Mouse (Mus musculus): ENCODE measurements at regions not wholly inside any gene's neighbourhood (a gene's known extent, or its start where the extent isn't known, plus 50 kb on each side); places are given as distances from the start of the nearest gene placed in this dataset.

DNA sequence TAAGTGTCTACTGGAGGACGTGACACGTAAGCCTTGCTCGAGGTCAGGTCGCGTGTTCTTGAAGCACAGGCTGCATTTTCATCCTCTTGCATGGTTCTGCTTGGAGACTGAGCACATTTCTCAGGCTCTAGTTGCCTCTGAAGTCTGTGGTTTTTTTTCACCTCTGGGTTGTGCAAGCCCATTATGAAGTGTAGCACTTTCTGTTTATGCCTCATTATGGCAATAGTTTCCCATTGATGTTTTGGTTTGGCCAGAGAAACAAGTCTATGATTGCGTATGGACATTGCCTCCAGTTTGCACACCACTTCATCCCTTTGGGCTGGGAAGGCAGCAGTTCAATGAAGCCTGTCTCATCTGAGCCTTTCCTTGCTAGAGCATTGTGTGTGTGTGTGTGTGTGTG is 72.4 kb upstream of the Nr2f2 start:
- DNase-seq: no peak

DNA sequence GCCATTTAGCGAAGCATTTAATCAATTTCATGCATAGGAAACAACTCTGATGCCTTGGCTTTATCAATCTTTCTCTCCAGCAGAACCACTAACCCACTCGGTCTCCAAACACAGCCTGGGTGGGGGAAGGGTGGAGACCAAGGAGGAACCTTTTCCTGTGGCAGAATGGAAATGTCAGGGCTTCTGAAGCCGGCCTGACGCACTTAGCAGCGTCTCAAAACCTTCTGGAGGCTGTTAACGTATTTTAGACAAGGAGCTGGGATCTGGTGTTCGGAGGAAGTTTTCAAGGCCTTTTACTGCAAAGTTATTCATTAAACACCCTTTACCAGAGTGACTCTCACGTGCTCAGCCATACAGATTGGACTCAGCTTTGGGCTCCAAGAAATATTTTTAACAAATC is 67.3 kb upstream of the Nr2f2 start:
- DNase-seq: no peak

DNA sequence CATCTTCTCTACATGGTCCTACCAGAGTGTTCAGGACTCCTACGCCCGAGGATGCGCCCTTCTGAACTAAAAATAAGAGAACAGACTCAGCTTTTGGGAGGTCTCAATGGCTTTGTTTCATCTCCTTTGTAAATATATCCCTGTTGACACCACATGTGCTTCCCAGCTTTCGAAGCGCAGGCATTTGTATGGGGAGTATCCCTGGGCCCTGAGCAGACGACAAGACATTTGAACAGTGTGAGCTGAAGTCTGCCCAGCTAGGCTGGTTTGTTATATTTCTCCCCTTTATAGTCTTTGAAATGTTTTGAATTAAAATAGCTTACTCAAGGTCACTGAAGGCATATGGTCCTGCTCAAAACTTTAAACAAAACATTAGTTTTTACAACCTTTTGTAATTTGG is 66.8 kb upstream of the Nr2f2 start:
- DNase-seq: no peak

DNA sequence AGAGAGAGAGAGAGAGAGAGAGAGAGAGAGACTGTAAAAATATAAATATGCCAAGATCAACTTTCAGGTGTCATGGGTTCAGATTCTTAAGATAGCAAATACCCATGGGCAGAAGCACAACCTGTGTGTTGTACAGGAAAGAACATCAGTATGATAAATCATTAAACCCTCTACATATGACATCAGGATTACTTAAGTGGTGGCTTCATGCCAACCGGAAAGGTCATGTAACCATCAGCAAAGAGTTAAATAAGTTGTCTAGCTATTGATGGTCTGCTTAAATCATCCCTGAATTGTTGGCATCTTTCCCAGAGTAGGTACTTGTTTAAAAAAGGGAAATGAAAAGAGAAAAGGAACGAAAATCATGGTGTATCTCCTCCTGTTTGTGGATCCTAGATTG is 65.2 kb upstream of the Nr2f2 start:
- DNase-seq: no peak

DNA sequence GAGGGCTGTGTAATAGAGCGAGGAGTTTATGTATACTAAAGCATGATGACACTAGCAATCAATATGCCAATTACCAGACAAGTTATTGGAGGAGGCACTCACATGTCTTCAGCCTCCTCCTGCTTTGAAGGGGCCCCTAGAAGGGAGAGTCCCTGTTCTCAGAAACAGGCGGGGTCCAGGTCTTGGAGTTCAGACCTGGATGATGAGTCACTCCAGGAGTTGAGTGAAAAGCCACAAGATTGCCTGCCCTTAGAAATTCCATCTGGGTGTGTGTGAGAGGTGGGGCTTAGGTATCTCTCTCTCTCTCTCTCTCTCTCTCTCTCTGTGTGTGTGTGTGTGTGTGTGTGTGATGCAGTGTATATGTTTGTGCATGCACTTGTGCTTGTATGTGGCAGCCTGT is 62.8 kb upstream of the Nr2f2 start:
- no peak for DNase-seq

DNA sequence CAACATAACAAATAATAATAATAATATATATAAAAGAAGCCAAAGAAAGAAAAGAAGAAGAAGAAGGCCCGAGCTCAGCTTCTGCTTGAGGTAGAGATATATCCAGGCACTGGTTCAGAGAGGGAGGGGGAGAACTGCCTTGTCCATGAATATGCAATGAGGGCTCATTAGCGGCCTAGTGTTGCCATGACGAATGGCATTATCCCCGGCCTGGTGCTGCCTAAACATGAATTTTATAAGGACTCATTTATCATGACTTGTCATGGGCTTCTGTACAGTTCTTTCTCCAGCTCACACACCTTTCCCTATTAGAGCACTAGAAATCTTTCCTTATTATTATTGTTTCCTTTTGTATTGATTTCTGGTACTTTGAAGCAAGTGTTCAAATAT is 57.7 kb upstream of the Nr2f2 start:
- DNase-seq: no peak

DNA sequence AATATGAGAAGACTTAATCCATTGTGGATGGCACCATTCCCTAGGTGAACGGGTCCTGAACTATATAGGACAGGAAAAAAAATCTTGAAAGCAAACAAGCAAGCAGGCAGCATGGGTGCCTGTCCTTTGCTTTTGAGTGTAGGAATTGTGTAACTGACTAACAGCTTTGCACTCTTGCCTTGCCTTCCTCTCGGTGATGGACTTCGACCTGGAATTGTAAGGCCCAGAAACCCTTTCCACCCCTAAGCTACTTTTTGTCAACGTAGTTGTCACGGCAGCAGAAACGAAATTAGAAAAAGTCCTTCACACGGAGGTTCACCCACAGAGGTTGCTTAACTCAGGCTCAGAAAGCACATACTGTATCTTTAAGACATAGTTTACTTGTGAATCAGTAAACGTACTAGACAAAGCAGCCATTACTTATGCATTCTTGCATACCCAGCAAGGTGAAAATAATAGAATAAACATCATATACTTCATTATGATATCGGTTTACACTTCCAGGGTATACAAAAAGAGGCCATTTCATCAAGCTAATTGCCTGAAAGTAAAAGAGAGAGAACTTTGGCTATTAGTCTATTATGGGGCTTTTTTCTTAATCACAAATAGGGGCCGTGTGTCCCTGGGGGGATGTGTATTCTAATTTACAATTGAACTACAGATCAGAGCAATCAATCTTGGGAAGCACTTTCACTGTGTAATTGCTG is 57.1 kb upstream of the Nr2f2 start:
- DNase-seq: no peak

DNA sequence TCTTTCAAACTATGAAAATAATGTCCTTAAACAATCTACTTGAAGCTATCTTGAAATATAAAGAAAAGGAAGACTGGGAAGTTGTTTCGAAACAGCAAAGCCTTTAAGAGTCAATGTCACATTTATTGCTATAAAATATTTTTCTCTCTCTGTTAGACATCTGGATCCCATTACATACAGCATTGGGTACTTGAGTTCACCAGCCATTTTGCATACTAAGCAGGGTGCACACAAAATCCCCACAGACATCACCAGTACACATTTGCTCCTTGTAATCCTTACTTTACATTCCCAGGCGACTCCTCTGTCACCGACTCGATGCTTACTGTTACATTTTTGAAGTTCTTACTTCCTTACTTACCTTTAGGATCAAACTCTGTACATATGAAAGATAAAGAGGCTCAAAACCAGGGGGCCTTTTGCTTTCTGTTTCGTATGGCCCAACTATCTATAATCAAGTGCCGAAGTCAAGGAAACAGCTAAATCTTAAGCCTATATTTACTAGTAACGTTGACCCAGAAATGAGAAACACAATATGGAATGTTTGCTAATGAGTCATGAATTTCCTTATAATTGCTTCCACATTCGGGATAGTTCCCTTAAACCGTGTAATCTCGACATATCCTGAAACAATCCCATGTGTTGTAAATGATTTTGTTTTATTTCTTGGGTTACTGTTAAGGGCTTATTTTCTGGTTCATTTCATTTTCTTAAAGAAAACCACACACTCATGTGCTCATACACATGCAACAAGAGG is 49.8 kb upstream of the Nr2f2 start:
- no peak for DNase-seq

Measured in cerebellum, adult 9-10 months (tissue).